Mouse (Mus musculus) c-Kit-positive CD71-positive TER-119-positive erythroid progenitor cells, embryonic 14.5 days (primary cell): ENCODE data around the gene D630039A03Rik.
"Not testable (repeated sequence)": the region's sequence is repeated elsewhere in the genome, so short reads cannot be mapped to it uniquely, and the experiment has no call there.

Experiments used
- DNase-seq: peaks from one replicate; pipeline ENCODE4 v3.0.0-alpha.2; 2013; ENCODE audit warnings: low spot score

The D630039A03Rik gene

GRCm38 (mm10) chr4:57888978-57889377, 27.1 kb downstream of the D630039A03Rik start:
- not testable (repeated sequence) for DNase-seq

- DNase-seq = no peak
Measured at GRCm38 (mm10) chr4:57888246-57888645, 27.9 kb downstream of the D630039A03Rik start.

- no peak for DNase-seq
Measured at GRCm38 (mm10) chr4:57886888-57887230, 29.2 kb downstream of the D630039A03Rik start.

- DNase-seq = no peak
Measured at GRCm38 (mm10) chr4:57886066-57886887, 29.8 kb downstream of the D630039A03Rik start.

- DNase-seq = no peak
Measured at GRCm38 (mm10) chr4:57885186-57885585, 30.9 kb downstream of the D630039A03Rik start.

- no peak for DNase-seq
Measured at GRCm38 (mm10) chr4:57884511-57884910, 31.6 kb downstream of the D630039A03Rik start.

- no peak for DNase-seq
Measured at GRCm38 (mm10) chr4:57883520-57884421, 32.3 kb downstream of the D630039A03Rik start.

GRCm38 (mm10) chr4:57879804-57880357, 36.2 kb downstream of the D630039A03Rik start:
- peak; percentile 45 for DNase-seq

- DNase-seq = no peak
Measured at GRCm38 (mm10) chr4:57879137-57879536, 37.0 kb downstream of the D630039A03Rik start.

- DNase-seq = no peak
Measured at GRCm38 (mm10) chr4:57867454-57867853, 48.6 kb downstream of the D630039A03Rik start.

GRCm38 (mm10) chr4:57866990-57867389, 49.1 kb downstream of the D630039A03Rik start:
- no peak for DNase-seq

GRCm38 (mm10) chr4:57866088-57866487, 50.0 kb downstream of the D630039A03Rik start:
- DNase-seq = no peak

- DNase-seq = no peak
Measured at GRCm38 (mm10) chr4:57862269-57862986, 53.7 kb downstream of the D630039A03Rik start.

GRCm38 (mm10) chr4:57861856-57862255, 54.2 kb downstream of the D630039A03Rik start:
- DNase-seq = no peak

GRCm38 (mm10) chr4:57861166-57861565, 54.9 kb downstream of the D630039A03Rik start:
- DNase-seq = no peak

- no peak for DNase-seq
Measured at GRCm38 (mm10) chr4:57860204-57860611, 55.9 kb downstream of the D630039A03Rik start.
